ENCODE assay signal across 20 mouse cellular contexts in the genomic region with DNA sequence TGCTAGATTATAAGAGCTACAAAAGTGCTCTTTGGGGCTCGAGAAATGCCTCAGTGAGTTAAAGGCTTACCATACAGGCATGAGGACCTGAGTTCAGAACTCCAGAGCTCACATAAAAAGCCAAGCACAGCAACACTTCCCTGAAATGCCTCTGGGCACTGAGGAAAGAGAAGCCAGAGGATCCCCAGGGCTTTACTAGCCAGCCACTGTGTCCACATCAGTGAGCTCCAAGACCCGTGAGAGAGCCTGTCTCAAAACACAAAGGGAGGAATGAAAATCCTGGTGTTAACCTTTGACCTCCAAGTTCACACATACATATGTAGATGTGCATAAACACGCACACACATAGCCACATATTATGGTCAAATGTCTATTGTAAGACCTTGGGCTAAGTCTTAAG.
DNase-seq lines count a peak whose midpoint lies in the region; ATAC-seq lines count a peak whose summit lies in the region.
"Had no signal": no experiment of that assay in that cellular context is flagged by ENCODE, and none has a peak within 500 bp of the region (broad histone marks: within the 10 kb centered on the region; RNA-seq: fewer than 3 reads in every experiment).

No protein-coding gene starts in this region.

- ATAC-seq in kidney, embryonic 14.5 days (ENCODE audit: low FRiP score, low TSS enrichment), result no peak
- peak; percentile 73 for ATAC-seq in midbrain, embryonic 11.5 days (ENCODE audit: low FRiP score)
- no peak for ATAC-seq in midbrain, embryonic 13.5 days
- ATAC-seq: forebrain, embryonic 15.5 days; intestine, embryonic 15.5 days had no signal

- 51% methylated on average over 3 of the region's 3 CpGs for WGBS in kidney, embryonic 14.5 days
- WGBS in midbrain, embryonic 11.5 days, result 8% methylated on average over 3 of the region's 3 CpGs
- WGBS in midbrain, embryonic 13.5 days, result 13% methylated on average over 3 of the region's 3 CpGs

- peaks cover 11% of the 10 kb centered on the region; the same call in 1 of the 2 replicates for H3K4me1 ChIP-seq in kidney, embryonic 14.5 days (ENCODE audit: control insufficient read depth, insufficient read depth, low read length)
- peaks cover 5% of the 10 kb centered on the region; the same call in 1 of the 2 replicates for H3K4me1 ChIP-seq in midbrain, embryonic 11.5 days (ENCODE audit: control insufficient read depth, insufficient read depth, low read length)
- no peaks in the 10 kb centered on the region for H3K4me1 ChIP-seq in midbrain, embryonic 13.5 days (replicated peaks)
- H3K4me1 ChIP-seq: embryonic facial prominence, embryonic 15.5 days; forebrain, embryonic 15.5 days; heart, embryonic 12.5 days; hindbrain, embryonic 12.5 days; intestine, embryonic 15.5 days had no signal

- no peaks in the 10 kb centered on the region for H3K9me3 ChIP-seq in kidney, embryonic 14.5 days (ENCODE audit: control insufficient read depth, low read length)
- no peaks in the 10 kb centered on the region for H3K9me3 ChIP-seq in midbrain, embryonic 11.5 days (ENCODE audit: control insufficient read depth, low read length)
- no peaks in the 10 kb centered on the region for H3K9me3 ChIP-seq in midbrain, embryonic 13.5 days
- H3K9me3 ChIP-seq: embryonic facial prominence, embryonic 15.5 days; forebrain, embryonic 10.5 days; forebrain, embryonic 15.5 days; heart, embryonic 12.5 days; hindbrain, embryonic 12.5 days; intestine, embryonic 15.5 days had no signal

- no peak for DNase-seq in kidney, postnatal 14 days
- peak; percentile 86 for DNase-seq in midbrain, embryonic 11.5 days (ENCODE audit: low spot score, missing footprints)
- DNase-seq in embryo, embryonic 11 days, result peak; percentile 20
- DNase-seq in mesoderm, embryonic 11.5 days (ENCODE audit: low read depth, low spot score), result peak; percentile 6
- no peak for DNase-seq in frontal cortex, postnatal 14 days (ENCODE audit: low spot score in 2 of 2)
- DNase-seq: adrenal gland, adult 8-10 months; adrenal gland, postnatal 36 days; cerebellum, adult 2 months; cerebellum, postnatal 10 days; gastrocnemius, adult 2 months; gastrocnemius, postnatal 25 days had no signal

- no peak overlapping the region for H3K4me2 ChIP-seq in kidney, embryonic 14.5 days (replicated peaks; ENCODE audit: low read depth, low read length)
- H3K4me2 ChIP-seq in midbrain, embryonic 11.5 days, result no peak overlapping the region
- no peak overlapping the region for H3K4me2 ChIP-seq in midbrain, embryonic 13.5 days (replicated peaks)
- H3K4me2 ChIP-seq: embryonic facial prominence, embryonic 15.5 days; forebrain, embryonic 15.5 days; heart, embryonic 12.5 days; hindbrain, embryonic 12.5 days; intestine, embryonic 15.5 days had no signal

- H3K27me3 ChIP-seq in kidney, embryonic 14.5 days (ENCODE audit: control insufficient read depth, insufficient read depth, low read length), result no peaks in the 10 kb centered on the region
- H3K27me3 ChIP-seq in midbrain, embryonic 11.5 days (ENCODE audit: control insufficient read depth, insufficient read depth, low read length), result no peaks in the 10 kb centered on the region
- H3K27me3 ChIP-seq in midbrain, embryonic 13.5 days, result no peaks in the 10 kb centered on the region
- H3K27me3 ChIP-seq: embryonic facial prominence, embryonic 15.5 days; forebrain, embryonic 15.5 days; heart, embryonic 12.5 days; hindbrain, embryonic 12.5 days; intestine, embryonic 15.5 days had no signal

- H3K27ac ChIP-seq in kidney, embryonic 14.5 days (ENCODE audit: low read depth, low read length), result peak overlapping the region; percentile 77; the same call in 1 of the 2 replicates
- H3K27ac ChIP-seq in midbrain, embryonic 11.5 days (ENCODE audit: low read depth, low read length), result no peak overlapping the region
- H3K27ac ChIP-seq in midbrain, embryonic 13.5 days, result no peak overlapping the region
- H3K27ac ChIP-seq: embryonic facial prominence, embryonic 15.5 days; forebrain, embryonic 10.5 days; forebrain, embryonic 15.5 days; gastrocnemius, adult 2 months; hindbrain, embryonic 12.5 days; intestine, embryonic 15.5 days had no signal

- H3K9ac ChIP-seq in kidney, embryonic 14.5 days (ENCODE audit: low read depth, low read length), result no peak overlapping the region
- H3K9ac ChIP-seq in midbrain, embryonic 11.5 days (ENCODE audit: low read length), result no peak overlapping the region
- H3K9ac ChIP-seq in midbrain, embryonic 13.5 days (replicated peaks), result no peak overlapping the region
- H3K9ac ChIP-seq: embryonic facial prominence, embryonic 15.5 days; forebrain, embryonic 15.5 days; heart, embryonic 12.5 days; hindbrain, embryonic 12.5 days; intestine, embryonic 15.5 days had no signal

- no peaks in the 10 kb centered on the region for H3K36me3 ChIP-seq in kidney, embryonic 14.5 days (ENCODE audit: control insufficient read depth, insufficient read depth, low read length)
- no peaks in the 10 kb centered on the region for H3K36me3 ChIP-seq in midbrain, embryonic 11.5 days (ENCODE audit: control insufficient read depth, insufficient read depth, low read length)
- no peaks in the 10 kb centered on the region for H3K36me3 ChIP-seq in midbrain, embryonic 13.5 days
- H3K36me3 ChIP-seq: embryonic facial prominence, embryonic 15.5 days; forebrain, embryonic 10.5 days; forebrain, embryonic 15.5 days; heart, embryonic 12.5 days; hindbrain, embryonic 12.5 days; intestine, embryonic 15.5 days had no signal

- H3K4me3 ChIP-seq in kidney, embryonic 14.5 days (ENCODE audit: low read length), result no peak overlapping the region
- H3K4me3 ChIP-seq in midbrain, embryonic 11.5 days (ENCODE audit: low read depth, low read length), result no peak overlapping the region
- H3K4me3 ChIP-seq in midbrain, embryonic 13.5 days (replicated peaks), result no peak overlapping the region
- H3K4me3 ChIP-seq: embryonic facial prominence, embryonic 15.5 days; erythroblast, embryonic 14.5 days; forebrain, embryonic 10.5 days; forebrain, embryonic 15.5 days; gastrocnemius, adult 2 months; heart, embryonic 12.5 days; hindbrain, embryonic 12.5 days; intestine, embryonic 15.5 days had no signal

Comparison
In these comparisons a context has a peak if more than half of its experiments do, and no peak if none do; other contexts are left out.
1. DNase-seq: peak in midbrain, embryonic 11.5 days (single experiment), embryo, embryonic 11 days (single experiment) and mesoderm, embryonic 11.5 days (single experiment); none in kidney, postnatal 14 days (single experiment) and frontal cortex, postnatal 14 days (0 of 2).